Mouse (Mus musculus) liver, adult 2 months (tissue): Measurements from ENCODE around the gene Cfap97d1. TPM values are rescaled to one million over a fixed set of nuclear protein-coding genes. Genes with fewer than 3 reads are reported as not detected.

Experiments
- DNase-seq: peaks from one replicate; pipeline ENCODE4 v3.0.0-alpha.2; 2011; ENCODE audit warnings: low read depth, low spot score; ENCODE audit errors: extremely low read depth
- H3K27ac ChIP-seq: fragments of 200-500 bp; replicated peaks from 2 replicates; pipeline ENCODE4 v1.5.1; 2012; ENCODE audit warnings: low read depth, mild to moderate bottlenecking, control low read depth, inconsistent platforms, low read length; ENCODE audit not compliant: insufficient read depth
- H3K27me3 ChIP-seq: fragments of 200-500 bp; 2 replicates; pipeline ENCODE4 v1.6.1; 2012; ENCODE audit warnings: mild to moderate bottlenecking, moderate library complexity, low read length, inconsistent platforms; ENCODE audit not compliant: control insufficient read depth, insufficient read depth
- H3K36me3 ChIP-seq: fragments of 200-500 bp; 2 replicates; pipeline ENCODE4 v1.6.1; 2012; ENCODE audit warnings: low read length, inconsistent platforms; ENCODE audit not compliant: control insufficient read depth, insufficient read depth
- H3K4me1 ChIP-seq: fragments of 200-500 bp; 2 replicates; pipeline ENCODE4 v1.6.1; 2011; ENCODE audit warnings: low read length; ENCODE audit not compliant: control insufficient read depth, insufficient read depth
- H3K4me3 ChIP-seq: fragments of 200-500 bp; 2 replicates; pipeline ENCODE4 v1.5.1; 2011; ENCODE audit warnings: low read depth, mild to moderate bottlenecking, control low read depth, low read length, moderate library complexity; ENCODE audit not compliant: insufficient read depth
- H3K79me2 ChIP-seq: fragments of 200-500 bp; 2 replicates; pipeline ENCODE4 v1.6.1; 2012; ENCODE audit warnings: inconsistent platforms, mild to moderate bottlenecking, low read length, moderate library complexity; ENCODE audit not compliant: control insufficient read depth, insufficient read depth
- H3K9ac ChIP-seq: fragments of 200-500 bp; 2 replicates; pipeline ENCODE4 v1.6.1; 2012; ENCODE audit warnings: low read depth, mild to moderate bottlenecking, control low read depth, inconsistent platforms, low read length
- CTCF ChIP-seq: fragments of 200-500 bp; IDR thresholded peaks from 2 replicates; pipeline ENCODE4 v1.5.1; 2011; ENCODE audit warnings: low read depth, low read length, control low read depth
- POLR2A ChIP-seq: fragments of 200-500 bp; IDR thresholded peaks from 2 replicates; pipeline ENCODE4 v1.6.1; 2011; ENCODE audit warnings: low read length, control low read depth; ENCODE audit not compliant: insufficient read depth; ENCODE audit errors: extremely low read depth
- WGBS: fragments of 180-500 bp; shearing (Covaris S2); methylation state at CpG from one replicate; pipeline ENCODE4 v1.1.7; 2018; 5-methylcytosine and 5-hydroxymethylcytosine counted together
- polyA plus RNA-seq: library from polyadenylated mRNA; depleted of rRNA; stranded (reverse); fragments of >200 nt; gene quantifications from 2 replicates; pipeline ENCODE4 v1.2.3, GENCODE M21; 2012
- total RNA-seq: library from RNA; depleted of rRNA; stranded (reverse); fragments of >200 nt; gene quantifications from 2 replicates; pipeline ENCODE4 v1.2.3, GENCODE M21; 2014

Gene Cfap97d1
- total and polyA plus RNA-seq, 2 experiments = not detected

- Histone ChIP-seq H3K9ac (no peak overlapping the region), H3K4me1 (peaks cover 3% of the 10 kb centered on the region; the same call in 1 of the 2 replicates), H3K79me2 (no peaks in the 10 kb centered on the region), H3K27me3 (no peaks in the 10 kb centered on the region), H3K27ac (no peak overlapping the region), H3K4me3 (no peak overlapping the region), H3K36me3 (no peaks in the 10 kb centered on the region)
- DNase-seq = no peak
- 34% methylated on average over 7 of the region's 7 CpGs for WGBS
- TF ChIP-seq CTCF (no peak), POLR2A (no peak)
Observed at GRCm38 (mm10) chr11:102031149-102031548, 47.1 kb downstream of the Cfap97d1 start.

DNA sequence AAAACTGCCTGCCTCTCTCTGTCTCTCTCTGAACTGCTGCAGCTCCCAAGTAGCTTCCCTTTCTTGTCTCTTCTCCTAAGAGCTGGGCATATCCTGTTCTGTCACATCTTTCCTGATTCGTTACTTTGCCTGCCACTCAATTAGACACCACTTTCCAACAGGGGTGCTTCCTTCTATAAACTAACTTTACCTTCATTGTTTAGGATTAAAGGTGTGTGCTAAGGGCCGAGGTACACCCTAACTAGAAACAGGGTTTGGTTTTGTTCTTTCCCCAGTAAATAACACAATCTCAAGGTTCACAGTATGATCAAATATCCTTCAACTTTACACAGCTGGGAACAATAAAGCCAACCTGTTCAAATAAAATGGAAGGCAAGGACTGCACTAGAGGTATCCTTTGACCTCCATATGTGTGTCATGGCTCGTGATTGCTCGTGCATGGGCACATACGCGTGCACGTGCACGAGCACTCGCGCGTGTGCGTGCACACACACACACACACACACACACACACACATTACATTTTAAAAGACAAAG, 49.0 kb downstream of the Cfap97d1 start:
- 89% methylated on average over 12 of the region's 12 CpGs for WGBS
- no peak for DNase-seq
- Histone ChIP-seq H3K9ac (no peak overlapping the region), H3K27ac (no peak overlapping the region), H3K79me2 (no peaks in the 10 kb centered on the region), H3K36me3 (no peaks in the 10 kb centered on the region), H3K4me3 (no peak overlapping the region), H3K4me1 (0 out of 2 replicates have a peak, but pooled peaks cover 2% of the 10 kb centered on the region), H3K27me3 (no peaks in the 10 kb centered on the region)
- TF ChIP-seq CTCF = no peak
- no peak for TF ChIP-seq POLR2A

DNA sequence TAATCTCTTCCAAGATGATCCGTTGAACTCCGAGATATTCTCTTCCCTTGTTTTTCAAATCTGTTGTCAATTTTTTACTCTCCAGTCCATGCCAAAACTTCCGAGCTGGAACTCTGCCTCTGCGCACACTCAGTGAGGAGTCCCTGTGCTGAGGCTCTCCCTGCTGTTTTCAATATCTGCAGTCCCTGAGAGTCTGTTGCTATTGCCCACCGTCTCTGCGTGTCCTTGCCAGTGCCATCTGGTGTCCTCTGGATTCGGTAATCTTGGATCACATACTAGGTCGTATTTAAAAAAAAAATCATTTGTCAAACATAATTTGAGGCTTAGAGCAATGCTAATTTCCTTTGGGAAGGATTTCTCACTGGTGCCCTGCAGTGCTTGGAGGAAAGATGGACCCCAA, 50.8 kb downstream of the Cfap97d1 start:
- WGBS = 61% methylated on average over 8 of the region's 8 CpGs
- no peaks in the 10 kb centered on the region for H3K36me3 ChIP-seq

DNA sequence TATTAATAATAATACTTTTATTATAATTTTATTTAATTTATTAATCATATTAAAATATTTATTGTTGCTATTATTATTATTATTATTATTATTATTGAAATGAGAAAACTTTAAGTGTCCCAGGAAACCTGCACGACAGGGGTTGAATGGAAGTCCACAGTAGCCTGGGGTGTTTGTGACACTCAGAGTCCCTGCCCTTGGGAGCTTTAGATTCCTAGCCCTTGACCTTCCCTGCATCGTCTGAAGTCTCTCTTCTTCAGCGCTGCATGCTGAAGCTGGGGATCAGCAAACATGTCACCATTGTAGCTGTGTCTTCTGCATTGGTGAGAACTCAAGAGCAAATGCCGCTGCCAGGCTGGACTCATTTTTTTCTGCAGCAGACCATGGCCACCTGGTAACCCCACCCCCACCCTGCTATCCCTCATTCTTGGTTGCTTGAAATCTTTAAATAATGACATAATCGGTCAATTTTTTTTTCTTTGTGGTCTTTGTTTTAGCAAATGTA, 51.4 kb downstream of the Cfap97d1 start:
- Histone ChIP-seq H3K36me3 (no peaks in the 10 kb centered on the region), H3K27me3 (no peaks in the 10 kb centered on the region), H3K4me3 (no peak overlapping the region), H3K27ac (no peak overlapping the region), H3K79me2 (no peaks in the 10 kb centered on the region), H3K9ac (no peak overlapping the region), H3K4me1 (0 out of 2 replicates have a peak, but pooled peaks cover 4% of the 10 kb centered on the region)
- DNase-seq = no peak
- TF ChIP-seq POLR2A (no peak), CTCF (no peak)
- WGBS = 89% methylated on average over 5 of the region's 5 CpGs

More for the DNA sequence above, 50.8 kb downstream of the Cfap97d1 start:
- TF ChIP-seq POLR2A = no peak
- TF ChIP-seq CTCF = no peak
- DNase-seq = no peak
- no peak overlapping the region for H3K4me3 ChIP-seq
- no peak overlapping the region for H3K27ac ChIP-seq
- no peaks in the 10 kb centered on the region for H3K27me3 ChIP-seq
- no peaks in the 10 kb centered on the region for H3K79me2 ChIP-seq
- H3K9ac ChIP-seq = no peak overlapping the region
- H3K4me1 ChIP-seq = 0 out of 2 replicates have a peak, but pooled peaks cover 4% of the 10 kb centered on the region

DNA sequence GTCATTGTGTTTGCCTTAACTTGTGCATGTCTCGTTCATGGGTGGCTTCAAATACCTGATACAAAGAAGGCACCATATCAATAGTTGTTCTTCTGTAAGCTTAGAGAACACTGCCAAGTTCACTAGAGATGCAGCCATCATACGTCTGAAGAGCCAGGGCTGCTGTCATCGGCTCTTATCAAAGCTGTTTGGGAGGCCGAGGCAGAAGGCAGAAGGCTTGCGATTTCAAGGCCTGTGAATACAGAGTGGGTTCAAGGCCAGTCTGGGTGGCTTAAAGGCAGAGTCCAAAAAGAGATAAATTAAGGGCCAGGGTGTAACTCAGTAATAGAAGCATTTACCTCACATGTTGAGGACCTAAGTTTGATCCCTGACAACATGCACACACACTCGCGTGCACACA, 52.3 kb downstream of the Cfap97d1 start:
- no peak overlapping the region for H3K4me3 ChIP-seq
- H3K79me2 ChIP-seq = no peaks in the 10 kb centered on the region
- 62% methylated on average over 7 of the region's 7 CpGs for WGBS
- no peaks in the 10 kb centered on the region for H3K27me3 ChIP-seq
- H3K27ac ChIP-seq = no peak overlapping the region
- H3K36me3 ChIP-seq = no peaks in the 10 kb centered on the region
- no peak for DNase-seq
- no peak overlapping the region for H3K9ac ChIP-seq
- H3K4me1 ChIP-seq = 0 out of 2 replicates have a peak, but pooled peaks cover 4% of the 10 kb centered on the region
- TF ChIP-seq POLR2A (no peak), CTCF (no peak)

DNA sequence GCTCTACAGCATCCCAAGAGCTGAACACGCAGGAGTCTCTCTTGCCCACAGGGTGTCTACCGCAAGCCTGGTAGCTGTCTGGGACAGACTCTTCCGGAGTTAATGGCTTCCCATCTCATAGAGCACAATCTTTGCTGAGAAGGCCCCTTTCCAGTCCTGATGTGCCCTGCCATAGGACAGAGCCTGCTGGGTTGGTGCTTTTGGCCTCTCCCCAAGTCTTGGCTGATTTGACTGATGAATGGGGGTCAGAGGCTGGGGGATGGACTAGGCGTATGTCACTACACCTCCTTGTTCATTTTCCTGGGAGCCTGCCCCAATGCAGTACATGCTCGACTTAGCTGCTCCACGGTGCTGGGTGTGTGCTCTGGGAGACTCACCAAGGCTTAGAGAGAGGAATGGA, 53.7 kb downstream of the Cfap97d1 start:
- no peaks in the 10 kb centered on the region for H3K36me3 ChIP-seq
- H3K4me1 ChIP-seq = 0 out of 2 replicates have a peak, but pooled peaks cover 4% of the 10 kb centered on the region
- 94% methylated on average over 6 of the region's 6 CpGs for WGBS
- DNase-seq = no peak
- no peaks in the 10 kb centered on the region for H3K79me2 ChIP-seq
- TF ChIP-seq POLR2A (no peak), CTCF (no peak)
- H3K9ac ChIP-seq = no peak overlapping the region
- no peak overlapping the region for H3K27ac ChIP-seq
- H3K4me3 ChIP-seq = no peak overlapping the region
- no peaks in the 10 kb centered on the region for H3K27me3 ChIP-seq
